Mouse (Mus musculus): Measurements from ENCODE around the gene Olfr1419.

Olfr1419 gene

DNA sequence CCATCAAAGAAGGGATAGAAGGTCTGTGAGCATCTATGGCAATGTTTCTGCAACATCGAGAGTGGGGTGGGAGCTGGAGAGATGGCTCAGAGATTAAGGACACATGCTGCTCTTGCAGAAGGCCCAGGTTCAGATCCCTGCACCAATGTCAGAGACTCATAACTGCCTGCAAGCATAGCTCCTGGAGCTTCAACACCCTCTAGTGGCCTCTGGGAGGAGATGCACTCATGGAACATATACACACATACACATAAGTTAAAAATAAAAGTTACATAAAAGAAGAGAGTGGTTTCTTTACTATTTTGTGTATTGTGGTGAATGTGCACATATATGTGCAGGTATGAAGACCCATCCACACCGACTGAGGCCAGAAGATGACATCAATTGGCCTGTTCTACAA, 7.1 kb downstream of the Olfr1419 start:
- TF ChIP-seq NANOG (IDR thresholded peaks at IDR 0.05; ENCODE audit: borderline replicate concordance, low read length) (no peak), CTCF (conservative IDR thresholded peaks at IDR 0.05; ENCODE audit: low read length) (peak; percentile 76)
- peaks cover 6% of the 10 kb centered on the region; the same call in 1 of the 2 replicates for H3K9me3 ChIP-seq (ENCODE audit: low read length)
- H3K27me3 ChIP-seq (ENCODE audit: insufficient read depth, low read length), result peaks cover 30% of the 10 kb centered on the region
- peaks cover 3% of the 10 kb centered on the region; the same call in 1 of the 2 replicates for H3K4me1 ChIP-seq (replicated peaks; ENCODE audit: low read depth, low read length)
- H3K4me3 ChIP-seq (replicated peaks; ENCODE audit: low read length), result no peak overlapping the region
- no peaks in the 10 kb centered on the region for H3K36me3 ChIP-seq (ENCODE audit: insufficient read depth, low read length)

- H3K4me3 ChIP-seq (replicated peaks; ENCODE audit: low read length), result no peak within 1 kb of the TSS
- TF ChIP-seq POU5F1 (IDR thresholded peaks at IDR 0.05; ENCODE audit: borderline replicate concordance, low read length), result no peak
- TF ChIP-seq NANOG (IDR thresholded peaks at IDR 0.05; ENCODE audit: borderline replicate concordance, low read length), result no peak
- TF ChIP-seq CTCF (conservative IDR thresholded peaks at IDR 0.05; ENCODE audit: low read length), result no peak
- no peaks in the 10 kb centered on the region for H3K27me3 ChIP-seq (ENCODE audit: insufficient read depth, low read length)
- H3K9me3 ChIP-seq (ENCODE audit: low read length), result 0 out of 2 replicates have a peak, but pooled peaks cover 3% of the 10 kb centered on the region
- no peaks in the 10 kb centered on the region for H3K36me3 ChIP-seq (ENCODE audit: insufficient read depth, low read length)
- H3K4me1 ChIP-seq (replicated peaks; ENCODE audit: low read depth, low read length), result no peaks in the 10 kb centered on the region
These were observed 13.9 kb downstream of the Olfr1419 start, which contains the start of gene Olfr1418 for GRCm38 (mm10) chr19:11860966-11861365. TSS of gene Olfr1418 (minus strand) at chr19:11861066.

DNA sequence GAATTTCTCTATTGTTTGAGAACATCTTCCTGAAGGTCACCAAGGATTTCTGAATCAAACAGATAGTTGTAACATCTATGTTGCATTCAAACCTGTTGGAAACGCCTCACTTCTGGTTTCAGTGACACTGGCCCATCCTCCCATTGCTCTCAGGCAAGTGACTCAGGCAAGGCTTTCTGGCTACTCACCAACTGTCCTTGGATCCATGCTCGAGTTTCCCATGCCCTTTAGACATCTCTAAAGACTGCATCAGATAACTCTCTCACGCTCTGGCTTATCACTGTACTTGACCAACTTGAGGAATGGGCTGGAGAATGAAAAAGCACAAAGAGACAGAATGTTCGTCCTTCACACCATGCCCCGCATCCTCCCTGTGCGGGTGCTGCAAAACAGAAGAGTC, 18.4 kb downstream of the Olfr1419 start:
- no peaks in the 10 kb centered on the region for H3K36me3 ChIP-seq (ENCODE audit: insufficient read depth, low read length)
- no peaks in the 10 kb centered on the region for H3K4me1 ChIP-seq (replicated peaks; ENCODE audit: low read depth, low read length)
- TF ChIP-seq CTCF (conservative IDR thresholded peaks at IDR 0.05; ENCODE audit: low read length), result no peak
- no peak for TF ChIP-seq NANOG (IDR thresholded peaks at IDR 0.05; ENCODE audit: borderline replicate concordance, low read length)
- no peak for TF ChIP-seq POU5F1 (IDR thresholded peaks at IDR 0.05; ENCODE audit: borderline replicate concordance, low read length)
- no peaks in the 10 kb centered on the region for H3K9me3 ChIP-seq (ENCODE audit: low read length)
- no peak overlapping the region for H3K4me3 ChIP-seq (replicated peaks; ENCODE audit: low read length)
- no peaks in the 10 kb centered on the region for H3K27me3 ChIP-seq (ENCODE audit: insufficient read depth, low read length)

- Histone ChIP-seq H3K27me3 (ENCODE audit: insufficient read depth, low read length) (no peaks in the 10 kb centered on the region), H3K4me3 (replicated peaks; ENCODE audit: low read length) (no peak overlapping the region), H3K4me1 (replicated peaks; ENCODE audit: low read depth, low read length) (no peaks in the 10 kb centered on the region), H3K9me3 (ENCODE audit: low read length) (no peaks in the 10 kb centered on the region), H3K36me3 (ENCODE audit: insufficient read depth, low read length) (no peaks in the 10 kb centered on the region)
- TF ChIP-seq NANOG (IDR thresholded peaks at IDR 0.05; ENCODE audit: borderline replicate concordance, low read length) (no peak), CTCF (conservative IDR thresholded peaks at IDR 0.05; ENCODE audit: low read length) (no peak), POU5F1 (IDR thresholded peaks at IDR 0.05; ENCODE audit: borderline replicate concordance, low read length) (no peak)
These were observed 20.1 kb downstream of the Olfr1419 start for GRCm38 (mm10) chr19:11854821-11855220.

GRCm38 (mm10) chr19:11852652-11853051, 22.3 kb downstream of the Olfr1419 start:
- Histone ChIP-seq H3K4me3 (replicated peaks; ENCODE audit: low read length) (no peak overlapping the region), H3K9me3 (ENCODE audit: low read length) (no peaks in the 10 kb centered on the region), H3K27me3 (ENCODE audit: insufficient read depth, low read length) (no peaks in the 10 kb centered on the region), H3K36me3 (ENCODE audit: insufficient read depth, low read length) (no peaks in the 10 kb centered on the region), H3K4me1 (replicated peaks; ENCODE audit: low read depth, low read length) (no peaks in the 10 kb centered on the region)
- TF ChIP-seq POU5F1 (IDR thresholded peaks at IDR 0.05; ENCODE audit: borderline replicate concordance, low read length) (no peak), NANOG (IDR thresholded peaks at IDR 0.05; ENCODE audit: borderline replicate concordance, low read length) (no peak), CTCF (conservative IDR thresholded peaks at IDR 0.05; ENCODE audit: low read length) (no peak)

DNA sequence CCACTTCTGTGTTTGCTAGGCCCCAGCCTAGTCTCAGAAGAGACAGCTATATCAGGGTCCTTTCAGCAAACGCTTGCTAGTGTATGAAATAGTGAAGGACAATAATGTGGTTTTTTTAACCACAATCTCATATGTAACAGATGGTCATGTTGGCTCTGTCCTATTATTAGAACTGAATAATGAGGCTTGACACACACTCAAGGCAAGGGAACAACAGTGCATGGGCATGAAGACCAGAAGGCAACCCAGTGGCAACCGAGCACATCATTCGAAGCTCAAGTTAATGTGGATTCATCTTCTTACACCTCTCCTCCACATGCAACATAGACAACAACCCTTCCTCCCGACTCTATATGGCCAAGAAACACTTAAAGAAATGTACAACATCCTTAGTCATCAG, 28.6 kb downstream of the Olfr1419 start:
- H3K36me3 ChIP-seq (ENCODE audit: insufficient read depth, low read length), result no peaks in the 10 kb centered on the region
- H3K4me3 ChIP-seq (replicated peaks; ENCODE audit: low read length), result no peak overlapping the region
- TF ChIP-seq POU5F1 (IDR thresholded peaks at IDR 0.05; ENCODE audit: borderline replicate concordance, low read length) (no peak), NANOG (IDR thresholded peaks at IDR 0.05; ENCODE audit: borderline replicate concordance, low read length) (no peak), CTCF (conservative IDR thresholded peaks at IDR 0.05; ENCODE audit: low read length) (no peak)
- H3K9me3 ChIP-seq (ENCODE audit: low read length), result 0 out of 2 replicates have a peak, but pooled peaks cover 3% of the 10 kb centered on the region
- no peaks in the 10 kb centered on the region for H3K4me1 ChIP-seq (replicated peaks; ENCODE audit: low read depth, low read length)
- H3K27me3 ChIP-seq (ENCODE audit: insufficient read depth, low read length), result no peaks in the 10 kb centered on the region

- Histone ChIP-seq H3K4me3 (replicated peaks; ENCODE audit: low read length) (no peak within 1 kb of the TSS), H3K9me3 (ENCODE audit: low read length) (0 out of 2 replicates have a peak, but pooled peaks cover 3% of the 10 kb centered on the region), H3K36me3 (ENCODE audit: insufficient read depth, low read length) (no peaks in the 10 kb centered on the region), H3K4me1 (replicated peaks; ENCODE audit: low read depth, low read length) (no peaks in the 10 kb centered on the region), H3K27me3 (ENCODE audit: insufficient read depth, low read length) (no peaks in the 10 kb centered on the region)
- no peak for TF ChIP-seq POU5F1 (IDR thresholded peaks at IDR 0.05; ENCODE audit: borderline replicate concordance, low read length)
- TF ChIP-seq NANOG (IDR thresholded peaks at IDR 0.05; ENCODE audit: borderline replicate concordance, low read length), result no peak
- no peak for TF ChIP-seq CTCF (conservative IDR thresholded peaks at IDR 0.05; ENCODE audit: low read length)
These were observed 35.8 kb downstream of the Olfr1419 start, which contains the start of gene Olfr1417 for GRCm38 (mm10) chr19:11839119-11839518. TSS of gene Olfr1417 (minus strand) at chr19:11839219.

DNA sequence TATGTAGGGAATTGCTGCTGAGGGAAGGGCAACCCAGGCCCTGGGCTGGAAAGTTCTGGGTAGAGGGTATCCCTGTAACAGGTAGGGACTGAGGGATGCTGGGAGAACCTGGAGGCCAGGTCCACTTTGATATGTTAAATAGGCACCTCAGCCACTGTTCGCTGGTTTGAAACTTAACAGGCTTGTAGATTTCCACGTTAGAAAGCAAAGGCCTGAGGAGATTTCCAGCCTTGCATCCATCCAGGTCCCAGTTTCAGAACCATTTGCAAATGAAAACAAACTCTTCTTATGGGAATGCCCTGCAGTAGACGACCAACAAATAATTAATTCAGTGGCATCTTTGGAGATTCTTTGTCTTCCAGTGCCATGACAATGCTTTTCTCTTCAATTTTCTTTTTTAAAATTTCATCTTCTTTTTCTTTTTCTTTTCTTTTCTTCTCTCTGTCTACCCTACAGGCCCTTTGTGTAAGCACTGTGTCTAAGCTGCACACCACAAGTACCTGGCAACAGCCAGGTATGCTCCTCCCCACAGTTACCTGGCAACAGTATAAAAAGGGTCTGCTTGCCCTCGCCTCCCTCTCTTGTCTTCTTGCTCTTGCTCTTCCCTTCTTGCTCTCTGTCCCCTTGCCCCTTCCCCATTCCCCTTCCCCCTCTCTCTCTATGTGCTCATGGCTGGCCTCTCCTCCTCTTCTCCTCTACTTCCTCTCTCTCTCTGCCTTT, 51.4 kb downstream of the Olfr1419 start:
- Histone ChIP-seq H3K9me3 (ENCODE audit: low read length) (no peaks in the 10 kb centered on the region), H3K4me1 (replicated peaks; ENCODE audit: low read depth, low read length) (peaks cover 61% of the 10 kb centered on the region), H3K4me3 (replicated peaks; ENCODE audit: low read length) (peak overlapping the region; percentile 27; the same call in 1 of the 2 replicates), H3K36me3 (ENCODE audit: insufficient read depth, low read length) (no peaks in the 10 kb centered on the region), H3K27me3 (ENCODE audit: insufficient read depth, low read length) (peaks cover 9% of the 10 kb centered on the region)
- TF ChIP-seq POU5F1 (IDR thresholded peaks at IDR 0.05; ENCODE audit: borderline replicate concordance, low read length), result no peak
- TF ChIP-seq CTCF (conservative IDR thresholded peaks at IDR 0.05; ENCODE audit: low read length), result no peak
- TF ChIP-seq NANOG (IDR thresholded peaks at IDR 0.05; ENCODE audit: borderline replicate concordance, low read length), result no peak

Measured in E14TG2a.4 (cell line).